Mouse (Mus musculus) hindbrain, embryonic 11.5 days (tissue): ENCODE results near the gene Ccdc73. TPM values are rescaled to one million over a fixed set of nuclear protein-coding genes. Genes with fewer than 3 reads are reported as not detected.

Experiments
- ATAC-seq: fragments of 200-750 bp; cut with Nextera tagmentation; 2 replicates; pipeline ENCODE4 v1.8.0; 2017; ENCODE audit warnings: mild to moderate bottlenecking, moderate TSS enrichment, moderate library complexity; ENCODE audit not compliant: low FRiP score
- DNase-seq: peaks from one replicate; pipeline ENCODE4 v3.0.0-alpha.2; 2015; ENCODE audit warnings: low spot score
- H3K27ac ChIP-seq: fragments of 300-500 bp; sonication (generic); 2 replicates; pipeline ENCODE4 v1.5.1; 2014; ENCODE audit warnings: mild to moderate bottlenecking, low read depth, low read length
- H3K27me3 ChIP-seq: fragments of 300-500 bp; sonication (generic); 2 replicates; pipeline ENCODE4 v1.6.1; 2014; ENCODE audit warnings: mild to moderate bottlenecking, low read length, moderate library complexity, mixed read lengths; ENCODE audit not compliant: control insufficient read depth, insufficient read depth
- H3K36me3 ChIP-seq: fragments of 300-500 bp; sonication (generic); 2 replicates; pipeline ENCODE4 v1.6.1; 2014; ENCODE audit warnings: mild to moderate bottlenecking, low read length, moderate library complexity, mixed read lengths; ENCODE audit not compliant: control insufficient read depth, insufficient read depth
- H3K4me1 ChIP-seq: fragments of 300-500 bp; sonication (generic); replicated peaks from 2 replicates; pipeline ENCODE4 v1.6.1; 2014; ENCODE audit warnings: low read length, mixed read lengths; ENCODE audit not compliant: control insufficient read depth, insufficient read depth
- H3K4me2 ChIP-seq: fragments of 300-500 bp; sonication (generic); replicated peaks from 2 replicates; pipeline ENCODE4 v1.6.1; 2014; ENCODE audit warnings: mild to moderate bottlenecking, low read depth, low read length
- H3K4me3 ChIP-seq: fragments of 300-500 bp; sonication (generic); 2 replicates; pipeline ENCODE4 v1.5.1; 2014; ENCODE audit warnings: low read depth, low read length
- H3K9ac ChIP-seq: fragments of 300-500 bp; sonication (generic); 2 replicates; pipeline ENCODE4 v1.6.1; 2014; ENCODE audit warnings: low read depth, low read length
- H3K9me3 ChIP-seq: fragments of 300-500 bp; sonication (generic); 2 replicates; pipeline ENCODE4 v1.6.1; 2016; ENCODE audit warnings: low read length; ENCODE audit not compliant: control insufficient read depth
- WGBS: fragments of 180-500 bp; shearing (Covaris S2); extraction: QIAGEN DNeasy Blood & Tissue Kit; methylation state at CpG from one replicate; pipeline ENCODE4 v1.1.7; 2014; 5-methylcytosine and 5-hydroxymethylcytosine counted together
- polyA plus RNA-seq: library from polyadenylated mRNA; unstranded; fragments of >200 nt; fragmentation: Nextera tagmentation; extraction: Ambion mirVana; gene quantifications from 2 replicates; pipeline ENCODE4 v1.2.1, GENCODE M21; 2014

Gene Ccdc73
- polyA plus RNA-seq, 1 experiment from 2014 or later, result 5.8 TPM

GRCm38 (mm10) chr2:105040859-105041258 is 173.3 kb downstream of the Ccdc73 start:
- Histone ChIP-seq H3K36me3 (no peaks in the 10 kb centered on the region), H3K4me3 (no peak overlapping the region), H3K4me2 (no peak overlapping the region), H3K4me1 (no peaks in the 10 kb centered on the region), H3K27me3 (no peaks in the 10 kb centered on the region), H3K9me3 (no peaks in the 10 kb centered on the region), H3K27ac (no peak overlapping the region), H3K9ac (no peak overlapping the region)
- no peak for ATAC-seq
- DNase-seq, result no peak
- WGBS, result 64% methylated on average over 4 of the region's 4 CpGs

- Histone ChIP-seq H3K4me2 (no peak overlapping the region), H3K36me3 (no peaks in the 10 kb centered on the region), H3K27me3 (no peaks in the 10 kb centered on the region), H3K9ac (no peak overlapping the region), H3K4me3 (no peak overlapping the region), H3K4me1 (no peaks in the 10 kb centered on the region), H3K27ac (no peak overlapping the region), H3K9me3 (no peaks in the 10 kb centered on the region)
- DNase-seq (no peak), ATAC-seq (no peak)
- 87% methylated on average over 4 of the region's 4 CpGs for WGBS
Observed at GRCm38 (mm10) chr2:105043152-105043551, 175.5 kb downstream of the Ccdc73 start.

GRCm38 (mm10) chr2:105048301-105048700 is 180.7 kb downstream of the Ccdc73 start:
- 46% methylated on average over 1 of the region's 1 CpGs for WGBS
- H3K36me3 ChIP-seq, result no peaks in the 10 kb centered on the region
- H3K4me1 ChIP-seq, result no peaks in the 10 kb centered on the region
- no peak overlapping the region for H3K9ac ChIP-seq
- no peaks in the 10 kb centered on the region for H3K27me3 ChIP-seq
- ATAC-seq (no peak), DNase-seq (no peak)
- H3K4me3 ChIP-seq, result no peak overlapping the region
- H3K4me2 ChIP-seq, result no peak overlapping the region
- H3K27ac ChIP-seq, result no peak overlapping the region
- H3K9me3 ChIP-seq, result no peaks in the 10 kb centered on the region

GRCm38 (mm10) chr2:105055529-105055928 is 187.9 kb downstream of the Ccdc73 start:
- no peak overlapping the region for H3K4me3 ChIP-seq
- H3K27me3 ChIP-seq, result no peaks in the 10 kb centered on the region
- DNase-seq (no peak), ATAC-seq (no peak)
- no peak overlapping the region for H3K27ac ChIP-seq
- H3K9me3 ChIP-seq, result no peaks in the 10 kb centered on the region
- no peak overlapping the region for H3K9ac ChIP-seq
- WGBS, result 74% methylated on average over 1 of the region's 1 CpGs
- no peak overlapping the region for H3K4me2 ChIP-seq
- H3K36me3 ChIP-seq, result no peaks in the 10 kb centered on the region
- H3K4me1 ChIP-seq, result no peaks in the 10 kb centered on the region

GRCm38 (mm10) chr2:105058577-105059116 is 191.0 kb downstream of the Ccdc73 start:
- ATAC-seq (no peak), DNase-seq (no peak)
- Histone ChIP-seq H3K27me3 (no peaks in the 10 kb centered on the region), H3K4me3 (no peak overlapping the region), H3K9me3 (no peaks in the 10 kb centered on the region), H3K4me2 (no peak overlapping the region), H3K27ac (no peak overlapping the region), H3K36me3 (no peaks in the 10 kb centered on the region), H3K9ac (no peak overlapping the region), H3K4me1 (no peaks in the 10 kb centered on the region)
- WGBS, result 79% methylated on average over 7 of the region's 7 CpGs

GRCm38 (mm10) chr2:105062741-105063372 is 195.3 kb downstream of the Ccdc73 start:
- 62% methylated on average over 7 of the region's 7 CpGs for WGBS
- H3K4me2 ChIP-seq, result no peak overlapping the region

More at GRCm38 (mm10) chr2:105062741-105063372, 195.3 kb downstream of the Ccdc73 start:
- no peak for ATAC-seq
- Histone ChIP-seq H3K4me3 (no peak overlapping the region), H3K9ac (no peak overlapping the region), H3K27ac (no peak overlapping the region), H3K27me3 (no peaks in the 10 kb centered on the region), H3K36me3 (no peaks in the 10 kb centered on the region), H3K4me1 (no peaks in the 10 kb centered on the region), H3K9me3 (no peaks in the 10 kb centered on the region)
- no peak for DNase-seq

Other genes starting within 250 kb of the Ccdc73 start
- gene Tcp11l1, start 155.6 kb upstream of the Ccdc73 start, polyA plus RNA-seq, result 68.5 and 69.5 TPM in 2 replicates
- not detected in 2 replicates for gene Pin1rt1, start 151.4 kb upstream of the Ccdc73 start, polyA plus RNA-seq
- gene Depdc7, start 124.9 kb upstream of the Ccdc73 start, polyA plus RNA-seq, result 2.4 TPM in 2 replicates
- 14.1 and 19.6 TPM in 2 replicates for gene Qser1, start 51.0 kb upstream of the Ccdc73 start, polyA plus RNA-seq
- 0.39 and 1.4 TPM in 2 replicates for gene Prrg4, start 17.9 kb upstream of the Ccdc73 start, polyA plus RNA-seq
- gene Eif3m, start 149.3 kb downstream of the Ccdc73 start, polyA plus RNA-seq, result 283 and 305 TPM in 2 replicates
- not detected in 2 replicates for gene Gm11060, start 224.2 kb downstream of the Ccdc73 start, polyA plus RNA-seq